Mouse (Mus musculus) ES-Bruce4 (cell line): ENCODE results near the gene Gm21987. TPM values are rescaled to one million over a fixed set of nuclear protein-coding genes. Genes with fewer than 3 reads are reported as not detected.

Source experiments
- H3K27ac ChIP-seq: 2 replicates; pipeline ENCODE4 v1.5.1; 2012; ENCODE audit warnings: low read length, inconsistent platforms; ENCODE audit not compliant: insufficient read depth
- H3K27me3 ChIP-seq: 2 replicates; pipeline ENCODE4 v1.6.1; 2012; ENCODE audit warnings: mild to moderate bottlenecking, low read length, inconsistent platforms; ENCODE audit not compliant: control insufficient read depth, poor library complexity, insufficient read depth, severe bottlenecking
- H3K36me3 ChIP-seq: 2 replicates; pipeline ENCODE4 v1.6.1; 2012; ENCODE audit warnings: inconsistent platforms, mild to moderate bottlenecking, low read length, moderate library complexity; ENCODE audit not compliant: control insufficient read depth, poor library complexity, insufficient read depth, severe bottlenecking
- H3K4me1 ChIP-seq: one replicate; pipeline ENCODE4 v1.8.1; 2011; ENCODE audit warnings: low read length; ENCODE audit not compliant: control insufficient read depth, insufficient read depth
- H3K4me3 ChIP-seq: 2 replicates; pipeline ENCODE4 v1.5.1; 2011; ENCODE audit warnings: low read depth, mild to moderate bottlenecking, low read length
- H3K9ac ChIP-seq: 2 replicates; pipeline ENCODE4 v1.6.1; 2012; ENCODE audit warnings: low read depth, mild to moderate bottlenecking, inconsistent platforms; ENCODE audit not compliant: poor library complexity, severe bottlenecking
- H3K9me3 ChIP-seq: replicated peaks from 2 replicates; pipeline ENCODE4 v1.6.1; 2012; ENCODE audit warnings: mild to moderate bottlenecking, low read length, inconsistent platforms; ENCODE audit not compliant: control insufficient read depth, poor library complexity, insufficient read depth, severe bottlenecking
- CTCF ChIP-seq: IDR thresholded peaks from one replicate; pipeline ENCODE4 v1.8.1; 2011; ENCODE audit warnings: low read depth, low read length
- EP300 ChIP-seq: IDR thresholded peaks from 2 replicates; pipeline ENCODE4 v1.6.1; 2011; ENCODE audit warnings: low read depth, low read length; ENCODE audit not compliant: insufficient read depth
- POLR2A ChIP-seq: IDR thresholded peaks from one replicate; pipeline ENCODE4 v1.8.1; 2011; ENCODE audit warnings: low read length; ENCODE audit not compliant: insufficient read depth
- polyA plus RNA-seq: library from polyadenylated mRNA; stranded (reverse); fragments of >200 nt; gene quantifications from 2 replicates; pipeline ENCODE4 v1.2.4, GENCODE M21; 2011; ENCODE audit warnings: low read depth; ENCODE audit not compliant: missing spikeins, insufficient read depth, insufficient read length

Gm21987 gene
- polyA plus RNA-seq, 1 experiment = not detected

DNA sequence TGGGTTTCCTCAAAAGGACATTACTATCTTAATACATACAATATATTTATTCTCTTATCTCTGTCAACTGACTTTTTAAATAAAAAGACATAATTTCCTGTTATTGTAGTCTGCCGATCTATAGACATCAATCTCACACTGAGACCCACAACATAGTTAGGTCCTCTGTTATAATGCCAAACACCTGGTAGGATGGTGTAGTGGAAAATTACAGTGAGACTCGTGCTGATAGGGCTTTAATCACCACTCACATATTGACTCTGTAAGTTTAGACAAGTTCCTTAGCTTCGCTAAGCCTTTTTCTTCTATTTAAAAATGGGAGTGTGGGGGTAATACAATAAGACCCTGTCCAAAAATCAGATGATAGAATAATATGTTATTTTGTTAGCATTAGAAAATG is 13.0 kb downstream of the Gm21987 start:
- no peaks in the 10 kb centered on the region for H3K27me3 ChIP-seq
- no peak for TF ChIP-seq CTCF
- no peak for TF ChIP-seq POLR2A
- TF ChIP-seq EP300 = no peak
- H3K9ac ChIP-seq = no peak overlapping the region
- H3K4me3 ChIP-seq = no peak overlapping the region
- no peaks in the 10 kb centered on the region for H3K9me3 ChIP-seq
- 0 out of 2 replicates have a peak, but pooled peaks cover 3% of the 10 kb centered on the region for H3K36me3 ChIP-seq
- no peak overlapping the region for H3K27ac ChIP-seq
- no peaks in the 10 kb centered on the region for H3K4me1 ChIP-seq

DNA sequence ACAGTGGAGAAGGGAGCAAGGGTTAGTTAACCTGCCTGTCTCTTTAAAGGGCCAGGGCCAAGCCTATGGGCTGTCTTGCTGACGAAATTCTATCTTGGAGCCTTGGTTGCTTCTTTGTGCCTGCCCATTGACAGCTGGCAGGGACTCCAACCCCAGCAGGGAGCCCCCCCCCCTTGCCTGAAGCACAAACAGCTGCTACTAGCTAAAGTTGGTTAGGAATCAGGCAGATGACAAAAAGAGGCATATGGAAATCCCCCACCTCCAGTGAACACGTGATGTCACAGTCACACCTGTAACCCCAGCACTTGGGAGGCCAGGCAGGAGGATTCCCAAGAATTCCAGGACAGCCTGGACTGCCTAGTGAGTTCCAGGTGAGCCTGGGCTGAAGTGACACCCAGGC is 13.5 kb downstream of the Gm21987 start:
- TF ChIP-seq POLR2A = no peak
- no peak for TF ChIP-seq CTCF
- no peak for TF ChIP-seq EP300
- no peaks in the 10 kb centered on the region for H3K27me3 ChIP-seq
- H3K9ac ChIP-seq = no peak overlapping the region
- 0 out of 2 replicates have a peak, but pooled peaks cover 3% of the 10 kb centered on the region for H3K36me3 ChIP-seq
- no peaks in the 10 kb centered on the region for H3K9me3 ChIP-seq
- H3K4me3 ChIP-seq = no peak overlapping the region
- no peaks in the 10 kb centered on the region for H3K4me1 ChIP-seq
- H3K27ac ChIP-seq = no peak overlapping the region

DNA sequence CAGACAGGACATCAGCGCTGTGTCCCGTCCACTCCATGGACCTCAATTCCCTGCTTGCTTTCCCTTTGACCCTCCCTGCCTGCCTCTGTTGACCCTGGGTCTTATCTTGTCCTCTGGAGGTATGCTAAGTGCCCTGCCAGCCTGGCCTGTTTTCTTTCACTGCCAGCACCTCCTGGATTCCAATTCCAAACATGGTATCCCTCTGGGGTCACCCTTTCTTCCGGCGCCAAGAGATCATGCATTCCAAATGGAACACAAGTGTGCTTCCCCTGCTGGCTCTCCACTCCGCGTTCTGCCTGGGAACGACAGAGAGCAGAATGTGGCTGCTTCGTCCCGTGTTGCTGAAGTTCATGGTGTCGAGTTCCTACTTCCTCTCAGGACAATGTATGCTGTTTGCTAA is 15.1 kb downstream of the Gm21987 start, which contains the start of gene Popdc2:
Popdc2 (plus strand) TSS at position 277 of the 400 bp plus-strand sequence.
- Histone ChIP-seq H3K4me1 (no peaks in the 10 kb centered on the region), H3K9me3 (no peaks in the 10 kb centered on the region), H3K27ac (no peak within 1 kb of the TSS), H3K36me3 (no peaks in the 10 kb centered on the region), H3K4me3 (no peak within 1 kb of the TSS), H3K9ac (no peak within 1 kb of the TSS), H3K27me3 (no peaks in the 10 kb centered on the region)
- TF ChIP-seq CTCF = no peak
- no peak for TF ChIP-seq POLR2A
- no peak for TF ChIP-seq EP300

DNA sequence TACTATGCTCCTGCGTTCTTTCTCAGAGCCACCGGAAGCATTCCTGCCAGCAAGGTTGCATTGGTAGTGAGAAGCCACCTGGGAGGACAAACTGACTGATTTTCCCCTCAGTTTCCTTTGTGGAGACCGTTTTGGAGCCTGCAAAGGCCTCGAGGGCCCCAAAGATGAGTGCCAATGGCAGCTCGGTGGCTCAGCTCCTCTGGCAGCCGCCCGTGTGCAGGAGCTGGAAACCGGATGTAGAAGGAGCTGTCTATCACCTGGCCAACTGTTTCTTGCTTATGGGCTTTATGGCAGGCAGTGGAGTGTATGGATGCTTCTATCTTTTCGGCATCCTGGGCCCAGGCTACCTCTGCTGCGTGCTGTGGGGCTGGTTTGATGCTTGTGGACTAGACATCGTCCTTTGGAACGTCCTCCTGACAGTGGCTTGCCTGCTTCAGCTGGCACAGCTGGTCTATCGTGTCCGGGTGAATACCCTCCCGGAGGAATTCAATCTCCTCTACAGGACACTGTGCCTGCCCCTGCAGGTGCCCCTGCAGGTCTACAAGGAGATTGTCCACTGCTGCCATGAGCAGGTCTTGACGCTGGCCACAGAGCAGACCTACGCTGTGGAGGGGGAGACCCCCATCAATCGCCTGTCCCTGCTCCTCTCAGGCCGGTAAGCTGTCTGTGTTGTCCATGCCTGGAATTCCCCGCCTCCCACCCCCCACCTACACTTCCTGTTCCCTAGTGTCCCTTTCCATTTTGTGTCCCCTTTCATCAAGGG is 15.8 kb downstream of the Gm21987 start:
- Histone ChIP-seq H3K9me3 (no peaks in the 10 kb centered on the region), H3K4me3 (no peak overlapping the region), H3K27me3 (no peaks in the 10 kb centered on the region), H3K27ac (no peak overlapping the region), H3K36me3 (no peaks in the 10 kb centered on the region), H3K4me1 (no peaks in the 10 kb centered on the region), H3K9ac (no peak overlapping the region)
- TF ChIP-seq EP300 (no peak), POLR2A (no peak), CTCF (no peak)

DNA sequence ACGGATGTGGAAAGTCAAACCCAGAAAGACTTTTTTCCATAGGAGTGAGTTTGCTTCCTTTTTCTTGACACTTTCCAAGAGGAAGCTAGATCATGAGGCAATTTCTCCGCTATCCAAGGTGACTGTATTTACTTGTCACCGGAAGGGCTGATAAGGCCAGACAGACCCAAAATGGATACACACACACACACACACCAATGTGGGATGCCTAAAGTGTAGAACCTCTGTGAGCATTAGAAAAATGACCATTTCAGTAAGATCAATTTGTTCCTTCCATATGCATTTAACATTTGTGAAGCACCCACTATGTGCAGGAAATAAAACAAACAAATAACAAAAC is 16.4 kb downstream of the Gm21987 start:
- Histone ChIP-seq H3K9ac (no peak overlapping the region), H3K27me3 (no peaks in the 10 kb centered on the region), H3K27ac (no peak overlapping the region), H3K36me3 (no peaks in the 10 kb centered on the region), H3K4me1 (no peaks in the 10 kb centered on the region), H3K9me3 (no peaks in the 10 kb centered on the region), H3K4me3 (no peak overlapping the region)
- no peak for TF ChIP-seq CTCF
- TF ChIP-seq POLR2A = no peak
- no peak for TF ChIP-seq EP300

DNA sequence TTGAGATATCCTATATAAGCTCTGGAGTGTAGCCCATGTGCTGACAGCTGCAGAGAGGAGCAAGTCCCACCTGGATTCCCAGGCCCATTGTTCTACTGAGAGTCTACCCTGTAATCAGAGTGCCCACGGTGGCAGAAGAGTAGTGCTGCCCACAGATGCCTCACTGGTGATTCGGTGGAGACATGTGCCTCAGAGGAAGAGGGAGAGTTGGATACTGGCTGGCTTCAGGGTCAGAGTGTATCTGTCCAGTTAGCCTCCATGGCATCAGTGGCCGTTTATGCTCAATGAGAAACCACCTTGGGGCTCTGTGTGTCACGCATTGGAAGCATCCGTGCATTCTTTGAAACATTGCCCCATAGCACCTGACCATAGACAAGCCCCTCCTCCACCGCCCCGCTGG is 16.8 kb downstream of the Gm21987 start:
- no peak overlapping the region for H3K9ac ChIP-seq
- H3K27ac ChIP-seq = no peak overlapping the region
- TF ChIP-seq CTCF (no peak), EP300 (no peak), POLR2A (no peak)

More for the DNA sequence above, 16.8 kb downstream of the Gm21987 start:
- Histone ChIP-seq H3K9me3 (no peaks in the 10 kb centered on the region), H3K4me3 (no peak overlapping the region), H3K4me1 (no peaks in the 10 kb centered on the region), H3K27me3 (no peaks in the 10 kb centered on the region), H3K36me3 (no peaks in the 10 kb centered on the region)
